Mouse (Mus musculus): ENCODE measurements around the gene Eln.

The Eln gene

GRCm38 (mm10) chr5:134746890-134747511 lies at the start of gene Eln:
Gene Eln, minus strand, starts transcription at chr5:134747323.
- in situ Hi-C loops (cut with MseI, MboI): no loop called here

GRCm38 (mm10) chr5:134790080-134790995 lies 43.2 kb upstream of the Eln start:
- in situ Hi-C loops (cut with MseI, MboI): loop anchor here in 1 of 2 experiments (25.0 kb wide), 1 partner anchor 97 kb away; no protein-coding TSS in a partner anchor

- in situ Hi-C loops (cut with MseI, MboI): loop anchor here in 1 of 2 experiments (25.0 kb wide), 1 partner anchor 99 kb away; no protein-coding TSS in a partner anchor
Observed at GRCm38 (mm10) chr5:134788237-134788636, 41.1 kb upstream of the Eln start.

GRCm38 (mm10) chr5:134785691-134786371 lies 38.7 kb upstream of the Eln start:
- in situ Hi-C loops (cut with MseI, MboI): loop anchor here in 1 of 2 experiments (25.0 kb wide), 1 partner anchor 101 kb away; no protein-coding TSS in a partner anchor

- in situ Hi-C loops (cut with MseI, MboI): loop anchor here in 1 of 2 experiments (25.0 kb wide), 1 partner anchor 104 kb away; no protein-coding TSS in a partner anchor
Observed at GRCm38 (mm10) chr5:134783794-134784193, 36.7 kb upstream of the Eln start.

GRCm38 (mm10) chr5:134780963-134781362 lies 33.8 kb upstream of the Eln start:
- in situ Hi-C loops (cut with MseI, MboI): loop anchor here in 1 of 2 experiments (25.0 kb wide), 1 partner anchor 106 kb away; no protein-coding TSS in a partner anchor

GRCm38 (mm10) chr5:134780146-134780545 lies 33.0 kb upstream of the Eln start:
- in situ Hi-C loops (cut with MseI, MboI): loop anchor here in 1 of 2 experiments (25.0 kb wide), 1 partner anchor 107 kb away; no protein-coding TSS in a partner anchor

- in situ Hi-C loops (cut with MseI, MboI): loop anchor here (5.0 to 25.0 kb wide), 2 partner anchors 111 to 116 kb away; no protein-coding TSS in a partner anchor
Observed at GRCm38 (mm10) chr5:134776551-134776950, 29.4 kb upstream of the Eln start.

GRCm38 (mm10) chr5:134772522-134772921 lies 25.4 kb upstream of the Eln start:
- in situ Hi-C loops (cut with MseI, MboI): no loop called here

GRCm38 (mm10) chr5:134771750-134772149 lies 24.6 kb upstream of the Eln start:
- in situ Hi-C loops (cut with MseI, MboI): no loop called here

- in situ Hi-C loops (cut with MseI, MboI): no loop called here
Observed at GRCm38 (mm10) chr5:134769181-134769580, 22.1 kb upstream of the Eln start.

- in situ Hi-C loops (cut with MseI, MboI): no loop called here
Observed at GRCm38 (mm10) chr5:134765441-134765840, 18.3 kb upstream of the Eln start.

- in situ Hi-C loops (cut with MseI, MboI): no loop called here
Observed at GRCm38 (mm10) chr5:134763326-134763725, 16.2 kb upstream of the Eln start.

- in situ Hi-C loops (cut with MseI, MboI): no loop called here
Observed at GRCm38 (mm10) chr5:134761409-134762124, 14.4 kb upstream of the Eln start.

- in situ Hi-C loops (cut with MseI, MboI): no loop called here
Observed at GRCm38 (mm10) chr5:134756031-134756430, 8.9 kb upstream of the Eln start.

- in situ Hi-C loops (cut with MseI, MboI): no loop called here
Observed at GRCm38 (mm10) chr5:134754096-134754495, 7.0 kb upstream of the Eln start.

GRCm38 (mm10) chr5:134750469-134750868 lies 3.3 kb upstream of the Eln start:
- in situ Hi-C loops (cut with MseI, MboI): no loop called here

GRCm38 (mm10) chr5:134747947-134748618 lies 960 bp upstream of the Eln start:
- in situ Hi-C loops (cut with MseI, MboI): no loop called here

- in situ Hi-C loops (cut with MseI, MboI): no loop called here
Observed at GRCm38 (mm10) chr5:134747512-134747893, 380 bp upstream of the Eln start.

- in situ Hi-C loops (cut with MseI, MboI): no loop called here
Observed at GRCm38 (mm10) chr5:134746201-134746600, 922 bp downstream of the Eln start.

Data from mouse trophoblast stem cell (cell line).